Mouse (Mus musculus): ENCODE measurements around the gene Dlx5.

GRCm38 (mm10) chr6:6862611-6863010 is 19.3 kb downstream of the Dlx5 start:
- TF ChIP-seq SIN3A (IDR thresholded peaks at IDR 0.05; ENCODE audit: low read length) (no peak), POLR2A (IDR thresholded peaks at IDR 0.05; ENCODE audit: low read depth, low read length) (no peak), HCFC1 (IDR thresholded peaks at IDR 0.05; ENCODE audit: low read depth, low read length) (no peak), CHD2 (IDR thresholded peaks at IDR 0.05; ENCODE audit: low read length) (no peak), USF1 (IDR thresholded peaks at IDR 0.05; ENCODE audit: low read depth, low read length) (no peak), KAT2A (IDR thresholded peaks at IDR 0.05; ENCODE audit: insufficient replicate concordance, low read length) (no peak), EP300 (IDR thresholded peaks at IDR 0.05; ENCODE audit: low read length) (no peak)

All from CH12.LX (cell line).